Mouse (Mus musculus) liver, embryonic 13.5 days (tissue): ENCODE measurements around the gene Pola2. TPM values are rescaled to one million over a fixed set of nuclear protein-coding genes. Genes with fewer than 3 reads are reported as not detected.

Experiments
- ATAC-seq: fragments of 200-750 bp; cut with Nextera tagmentation; 2 replicates; pipeline ENCODE4 v1.8.0; 2017; ENCODE audit warnings: low read depth, mild to moderate bottlenecking, moderate number of reproducible peaks, moderate library complexity
- DNase-seq: peaks from one replicate; pipeline ENCODE4 v3.0.0; 2022
- H3K27ac ChIP-seq: fragments of 300-500 bp; sonication (generic); 2 replicates; pipeline ENCODE4 v1.5.1; 2015; ENCODE audit warnings: moderate library complexity, mild to moderate bottlenecking, inconsistent platforms
- H3K27me3 ChIP-seq: fragments of 300-500 bp; sonication (generic); 2 replicates; pipeline ENCODE4 v1.6.1; 2015; ENCODE audit warnings: mild to moderate bottlenecking, inconsistent platforms
- H3K36me3 ChIP-seq: fragments of 300-500 bp; sonication (generic); 2 replicates; pipeline ENCODE4 v1.6.1; 2015; ENCODE audit warnings: mild to moderate bottlenecking, inconsistent platforms
- H3K4me1 ChIP-seq: fragments of 300-500 bp; sonication (generic); replicated peaks from 2 replicates; pipeline ENCODE4 v1.6.1; 2015; ENCODE audit warnings: inconsistent platforms
- H3K4me2 ChIP-seq: fragments of 300-500 bp; sonication (generic); 2 replicates; pipeline ENCODE4 v1.6.1; 2015; ENCODE audit warnings: inconsistent platforms, mild to moderate bottlenecking, moderate library complexity
- H3K4me3 ChIP-seq: fragments of 300-500 bp; sonication (generic); replicated peaks from 2 replicates; pipeline ENCODE4 v1.5.1; 2015; ENCODE audit warnings: mild to moderate bottlenecking, inconsistent platforms
- H3K9ac ChIP-seq: fragments of 300-500 bp; sonication (generic); 2 replicates; pipeline ENCODE4 v1.6.1; 2015; ENCODE audit warnings: mild to moderate bottlenecking, inconsistent platforms
- H3K9me3 ChIP-seq: fragments of 300-500 bp; sonication (generic); replicated peaks from 2 replicates; pipeline ENCODE4 v1.6.1; 2016; ENCODE audit warnings: inconsistent platforms
- whole genome bisulfite sequencing: fragments of 180-500 bp; shearing (Covaris S2); methylation state at CpG from one replicate; pipeline ENCODE4 v1.1.7; 2015; ENCODE audit not compliant: insufficient replicate concordance; 5-methylcytosine and 5-hydroxymethylcytosine counted together
- polyA plus RNA-seq: library from polyadenylated mRNA; unstranded; fragments of >200 nt; fragmentation: Nextera tagmentation; extraction: Ambion mirVana; gene quantifications from 2 replicates; pipeline ENCODE4 v1.2.1, GENCODE M21; 2015

Gene Pola2
- polyA plus RNA-seq, 1 experiment from 2014 or later = 62.2 TPM

- no peak for DNase-seq
- WGBS = 49% methylated on average over 6 of the region's 6 CpGs
- H3K27ac ChIP-seq = no peak overlapping the region
These were observed 25.6 kb upstream of the Pola2 start for GRCm38 (mm10) chr19:5989585-5989984.

GRCm38 (mm10) chr19:5988815-5989452 is 24.9 kb upstream of the Pola2 start:
- 9% methylated on average over 13 of the region's 13 CpGs for WGBS
- no peaks in the 10 kb centered on the region for H3K9me3 ChIP-seq
- DNase-seq (peak; percentile 44), ATAC-seq (peak; percentile 55)
- H3K4me3 ChIP-seq = no peak overlapping the region
- peaks cover 42% of the 10 kb centered on the region for H3K4me1 ChIP-seq
- H3K4me2 ChIP-seq = peak overlapping the region; percentile 30
- H3K27me3 ChIP-seq = no peaks in the 10 kb centered on the region
- H3K9ac ChIP-seq = peak overlapping the region; percentile 39
- peaks cover 54% of the 10 kb centered on the region for H3K36me3 ChIP-seq
- H3K27ac ChIP-seq = peak overlapping the region; percentile 72

More at GRCm38 (mm10) chr19:5989585-5989984, 25.6 kb upstream of the Pola2 start:
- Histone ChIP-seq H3K36me3 (peaks cover 60% of the 10 kb centered on the region), H3K4me1 (peaks cover 37% of the 10 kb centered on the region), H3K9me3 (no peaks in the 10 kb centered on the region), H3K9ac (no peak overlapping the region), H3K4me2 (peak overlapping the region; percentile 30; the same call in 1 of the 2 replicates), H3K4me3 (no peak overlapping the region), H3K27me3 (no peaks in the 10 kb centered on the region)
- no peak for ATAC-seq

GRCm38 (mm10) chr19:5988027-5988814 is 24.2 kb upstream of the Pola2 start:
- no peak for DNase-seq
- peak overlapping the region; percentile 39; the same call in 1 of the 2 replicates for H3K9ac ChIP-seq

DNA sequence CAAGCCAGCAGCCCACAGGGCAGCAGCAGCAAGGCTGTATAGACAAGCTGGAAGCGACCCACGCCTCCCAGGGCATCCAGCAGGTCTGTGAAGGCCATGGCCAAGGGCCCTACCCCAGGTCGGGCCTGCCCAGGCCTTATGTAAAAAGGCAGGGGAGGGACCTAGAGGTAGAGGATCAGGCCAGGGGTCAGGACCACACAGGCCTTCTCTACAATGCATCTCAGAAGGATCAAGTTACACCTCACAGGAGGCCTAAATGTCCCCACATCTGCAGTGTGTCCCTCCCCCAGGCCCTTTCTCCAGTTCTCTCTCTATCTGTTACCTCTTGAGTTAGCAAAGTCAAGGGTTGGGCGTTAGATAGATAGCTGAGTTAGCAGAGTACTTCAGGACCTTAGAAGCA is 22.0 kb upstream of the Pola2 start, which contains the start of gene Slc22a20:
TSS of gene Slc22a20 (minus strand) at position 101 of the 400 bp plus-strand sequence.
- H3K9me3 ChIP-seq = no peaks in the 10 kb centered on the region
- H3K27ac ChIP-seq = no peak within 1 kb of the TSS
- no peak within 1 kb of the TSS for H3K4me2 ChIP-seq
- peaks cover 25% of the 10 kb centered on the region for H3K36me3 ChIP-seq
- H3K4me1 ChIP-seq = peaks cover 38% of the 10 kb centered on the region
- H3K9ac ChIP-seq = no peak within 1 kb of the TSS
- H3K4me3 ChIP-seq = no peak within 1 kb of the TSS
- H3K27me3 ChIP-seq = no peaks in the 10 kb centered on the region; the same call in 1 of the 2 replicates
- no peak for DNase-seq
- no peak for ATAC-seq
- WGBS = 62% methylated on average over 4 of the region's 4 CpGs

More at GRCm38 (mm10) chr19:5988027-5988814, 24.2 kb upstream of the Pola2 start:
- Histone ChIP-seq H3K4me1 (peaks cover 43% of the 10 kb centered on the region), H3K4me2 (peak overlapping the region; percentile 30), H3K4me3 (no peak overlapping the region), H3K27ac (peak overlapping the region; percentile 72), H3K36me3 (peaks cover 46% of the 10 kb centered on the region), H3K27me3 (no peaks in the 10 kb centered on the region), H3K9me3 (no peaks in the 10 kb centered on the region)
- WGBS = 27% methylated on average over 5 of the region's 5 CpGs
- ATAC-seq = peak; percentile 34; the same call in 1 of the 2 replicates

DNA sequence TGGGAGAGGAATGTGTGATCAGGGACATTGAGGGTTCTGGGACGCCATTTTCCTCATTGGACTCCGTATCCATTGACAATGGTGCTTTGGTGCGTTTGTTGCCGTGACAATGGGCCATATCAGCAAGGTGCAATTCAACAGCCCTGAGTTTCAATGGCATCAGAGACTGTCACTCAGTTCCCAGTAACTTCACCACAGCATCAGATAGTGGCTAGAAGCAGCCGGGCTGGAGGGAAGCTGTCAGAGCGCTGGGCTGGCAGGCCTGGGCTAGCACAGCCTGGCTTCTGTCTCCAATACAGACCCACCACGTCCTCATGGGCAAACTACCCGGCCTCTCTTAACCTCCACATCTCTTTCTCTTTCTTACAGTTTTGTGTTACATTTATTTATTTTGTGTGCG is 16.5 kb upstream of the Pola2 start:
- Histone ChIP-seq H3K4me3 (no peak overlapping the region), H3K9me3 (no peaks in the 10 kb centered on the region), H3K27ac (no peak overlapping the region), H3K9ac (no peak overlapping the region), H3K4me1 (peaks cover 19% of the 10 kb centered on the region), H3K36me3 (no peaks in the 10 kb centered on the region), H3K4me2 (no peak overlapping the region), H3K27me3 (no peaks in the 10 kb centered on the region; the same call in 1 of the 2 replicates)
- peak; percentile 68 for ATAC-seq
- WGBS = 34% methylated on average over 9 of the region's 9 CpGs
- DNase-seq = no peak

- 69% methylated on average over 3 of the region's 3 CpGs for WGBS
- DNase-seq = no peak
- ATAC-seq = no peak
- Histone ChIP-seq H3K4me3 (no peak overlapping the region), H3K4me1 (peaks cover 13% of the 10 kb centered on the region), H3K27me3 (no peaks in the 10 kb centered on the region; the same call in 1 of the 2 replicates), H3K36me3 (no peaks in the 10 kb centered on the region), H3K4me2 (no peak overlapping the region), H3K9me3 (no peaks in the 10 kb centered on the region), H3K27ac (no peak overlapping the region), H3K9ac (no peak overlapping the region)
These were observed 13.7 kb upstream of the Pola2 start for GRCm38 (mm10) chr19:5977717-5978116.

- DNase-seq (no peak), ATAC-seq (no peak)
- WGBS = 67% methylated on average over 4 of the region's 4 CpGs
- Histone ChIP-seq H3K4me1 (peaks cover 16% of the 10 kb centered on the region), H3K36me3 (no peaks in the 10 kb centered on the region), H3K4me2 (no peak overlapping the region), H3K9ac (no peak overlapping the region), H3K27me3 (no peaks in the 10 kb centered on the region), H3K9me3 (no peaks in the 10 kb centered on the region), H3K27ac (no peak overlapping the region), H3K4me3 (no peak overlapping the region)
These were observed 11.7 kb upstream of the Pola2 start for GRCm38 (mm10) chr19:5975676-5976075.

- Histone ChIP-seq H3K4me3 (no peak overlapping the region), H3K36me3 (no peaks in the 10 kb centered on the region), H3K9me3 (no peaks in the 10 kb centered on the region), H3K27me3 (no peaks in the 10 kb centered on the region), H3K4me1 (peaks cover 14% of the 10 kb centered on the region), H3K4me2 (no peak overlapping the region), H3K9ac (no peak overlapping the region), H3K27ac (no peak overlapping the region)
- 68% methylated on average over 4 of the region's 4 CpGs for WGBS
- ATAC-seq (no peak), DNase-seq (no peak)
These were observed 11.1 kb upstream of the Pola2 start for GRCm38 (mm10) chr19:5975112-5975511.

GRCm38 (mm10) chr19:5967664-5968063 is 3.7 kb upstream of the Pola2 start:
- no peaks in the 10 kb centered on the region for H3K9me3 ChIP-seq
- 19% methylated on average over 10 of the region's 10 CpGs for WGBS
- peaks cover 76% of the 10 kb centered on the region for H3K4me1 ChIP-seq
- DNase-seq (peak; percentile 77), ATAC-seq (peak; percentile 86)
- H3K36me3 ChIP-seq = no peaks in the 10 kb centered on the region
- peak overlapping the region; percentile 60; the same call in 1 of the 2 replicates for H3K9ac ChIP-seq
- peak overlapping the region; percentile 73 for H3K4me2 ChIP-seq
- H3K27me3 ChIP-seq = no peaks in the 10 kb centered on the region
- H3K27ac ChIP-seq = peak overlapping the region; percentile 93
- H3K4me3 ChIP-seq = no peak overlapping the region

DNA sequence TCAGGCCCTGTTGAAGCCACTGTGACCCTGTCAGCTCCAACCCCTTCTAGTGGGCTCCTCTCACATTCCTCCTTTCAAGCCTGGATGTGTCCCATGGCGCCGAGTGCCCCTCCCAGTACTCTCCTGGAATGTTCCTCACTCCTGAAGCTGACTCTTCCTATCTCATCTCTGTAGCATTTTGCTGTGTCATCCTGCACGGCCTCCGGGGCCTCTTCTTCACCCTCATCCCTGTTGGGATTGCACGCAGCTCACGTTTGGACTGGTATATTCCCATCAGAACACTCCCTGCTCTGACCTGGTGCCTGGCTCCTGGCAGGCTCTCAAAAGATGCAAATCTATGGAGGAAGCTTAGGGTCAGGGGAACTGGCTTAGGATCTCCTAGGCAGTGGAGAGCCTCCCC is 2.8 kb upstream of the Pola2 start:
- H3K9ac ChIP-seq = peak overlapping the region; percentile 60

DNA sequence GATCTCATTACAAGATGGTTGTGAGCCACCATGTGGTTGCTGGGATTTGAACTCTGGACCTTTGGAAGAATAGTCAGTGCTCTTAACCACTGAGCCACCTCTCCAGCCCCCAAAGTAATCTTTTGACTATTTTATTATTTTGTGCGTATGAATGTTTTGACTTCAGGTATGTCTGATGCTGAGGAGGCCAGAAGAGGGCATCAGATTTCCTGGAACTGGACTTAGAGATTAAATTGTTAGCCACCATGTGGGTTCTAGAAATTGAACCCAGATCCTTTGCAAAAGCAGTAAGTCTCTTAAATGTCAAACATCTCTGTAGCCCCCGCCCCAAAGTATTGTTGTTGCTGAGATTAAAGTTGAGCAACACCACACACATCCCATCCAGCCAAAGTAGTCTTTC is 1.9 kb upstream of the Pola2 start:
- no peaks in the 10 kb centered on the region for H3K27me3 ChIP-seq
- H3K9ac ChIP-seq = peak overlapping the region; percentile 60; the same call in 1 of the 2 replicates
- peak overlapping the region; percentile 93 for H3K27ac ChIP-seq

More for the DNA sequence above, 2.8 kb upstream of the Pola2 start:
- Histone ChIP-seq H3K27ac (peak overlapping the region; percentile 93), H3K4me1 (peaks cover 81% of the 10 kb centered on the region), H3K36me3 (peaks cover 2% of the 10 kb centered on the region), H3K4me3 (peak overlapping the region; percentile 34), H3K9me3 (no peaks in the 10 kb centered on the region), H3K4me2 (peak overlapping the region; percentile 73), H3K27me3 (no peaks in the 10 kb centered on the region)
- DNase-seq (peak; percentile 75), ATAC-seq (peak; percentile 66)
- WGBS = 30% methylated on average over 6 of the region's 6 CpGs

More for the DNA sequence above, 1.9 kb upstream of the Pola2 start:
- ATAC-seq (no peak), DNase-seq (no peak)
- Histone ChIP-seq H3K4me3 (no peak overlapping the region), H3K9me3 (no peaks in the 10 kb centered on the region), H3K36me3 (peaks cover 10% of the 10 kb centered on the region), H3K4me2 (peak overlapping the region; percentile 73; the same call in 1 of the 2 replicates), H3K4me1 (peaks cover 85% of the 10 kb centered on the region)
- 84% methylated on average over 2 of the region's 2 CpGs for WGBS
